Mouse (Mus musculus) ES-Bruce4 (cell line): ENCODE data around the gene Cd36.

Source experiments
- CTCF ChIP-seq: IDR thresholded peaks from one replicate; pipeline ENCODE4 v1.8.1; 2011; ENCODE audit warnings: low read depth, low read length
- EP300 ChIP-seq: IDR thresholded peaks from 2 replicates; pipeline ENCODE4 v1.6.1; 2011; ENCODE audit warnings: low read depth, low read length; ENCODE audit not compliant: insufficient read depth

DNA sequence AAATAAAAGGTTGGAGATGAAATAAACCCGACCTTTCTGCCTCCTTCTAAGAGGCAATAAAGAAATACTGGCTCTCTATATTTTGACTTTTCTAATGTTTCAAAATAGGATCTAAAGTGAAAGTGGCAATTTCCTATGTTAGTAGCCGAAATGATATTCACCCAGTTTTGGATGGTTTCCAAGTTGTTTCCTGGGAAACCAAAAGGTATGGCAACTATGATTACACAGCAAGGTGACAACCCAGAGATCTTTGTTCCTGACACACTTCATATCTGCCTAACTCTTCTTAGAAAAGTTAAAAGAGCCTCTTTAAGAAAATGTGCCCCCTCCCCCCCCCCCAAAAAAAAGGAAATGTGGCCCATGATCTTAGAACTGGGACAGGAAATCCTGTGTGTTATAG lies 58.1 kb downstream of the Cd36 start:
- TF ChIP-seq CTCF (no peak), EP300 (no peak)
